Mouse (Mus musculus): ENCODE results near the gene 9130019O22Rik. TPM values are rescaled to one million over a fixed set of nuclear protein-coding genes. Genes with fewer than 3 reads are reported as not detected.
"Not testable (repeated sequence)": the region's sequence is repeated elsewhere in the genome, so short reads cannot be mapped to it uniquely, and the experiment has no call there.

Gene 9130019O22Rik
- polyA plus RNA-seq, 1 experiment, result 1.4 TPM

- H3K4me3 ChIP-seq (ENCODE audit: insufficient read depth, low read depth, low read length), result peak within 1 kb of the TSS; percentile 97
- H3K27ac ChIP-seq (replicated peaks; ENCODE audit: low read depth, low read length), result peak within 1 kb of the TSS; percentile 81
- peaks cover 8% of the 10 kb centered on the region for H3K4me1 ChIP-seq (ENCODE audit: control insufficient read depth, insufficient read depth, insufficient read length, low read length)
These were observed 6.4 kb upstream of the 9130019O22Rik start, which contains the start of gene E430018J23Rik for GRCm38 (mm10) chr7:127393157-127393943. Gene E430018J23Rik (minus strand): TSS chr7:127393629.

GRCm38 (mm10) chr7:127392251-127392824 lies 5.4 kb upstream of the 9130019O22Rik start:
- Histone ChIP-seq H3K4me3 (ENCODE audit: insufficient read depth, low read depth, low read length) (peak overlapping the region; percentile 97), H3K4me1 (ENCODE audit: control insufficient read depth, insufficient read depth, insufficient read length, low read length) (peaks cover 8% of the 10 kb centered on the region), H3K27ac (replicated peaks; ENCODE audit: low read depth, low read length) (no peak overlapping the region)

GRCm38 (mm10) chr7:127391538-127391937 lies 4.6 kb upstream of the 9130019O22Rik start:
- Histone ChIP-seq H3K27ac (replicated peaks; ENCODE audit: low read depth, low read length) (no peak overlapping the region), H3K4me3 (ENCODE audit: insufficient read depth, low read depth, low read length) (no peak overlapping the region), H3K4me1 (ENCODE audit: control insufficient read depth, insufficient read depth, insufficient read length, low read length) (peaks cover 8% of the 10 kb centered on the region)

GRCm38 (mm10) chr7:127390306-127390705 lies 3.3 kb upstream of the 9130019O22Rik start:
- Histone ChIP-seq H3K27ac (replicated peaks; ENCODE audit: low read depth, low read length) (no peak overlapping the region), H3K4me3 (ENCODE audit: insufficient read depth, low read depth, low read length) (no peak overlapping the region), H3K4me1 (ENCODE audit: control insufficient read depth, insufficient read depth, insufficient read length, low read length) (peaks cover 9% of the 10 kb centered on the region)

- H3K27ac ChIP-seq (replicated peaks; ENCODE audit: low read depth, low read length); H3K4me3 ChIP-seq (ENCODE audit: insufficient read depth, low read depth, low read length); H3K4me1 ChIP-seq (ENCODE audit: control insufficient read depth, insufficient read depth, insufficient read length, low read length): not testable (repeated sequence)
These were observed 1.2 kb upstream of the 9130019O22Rik start for GRCm38 (mm10) chr7:127388201-127388600.

GRCm38 (mm10) chr7:127385560-127385959 lies 1.4 kb downstream of the 9130019O22Rik start:
- not testable (repeated sequence) for H3K4me1 ChIP-seq (ENCODE audit: control insufficient read depth, insufficient read depth, insufficient read length, low read length); H3K27ac ChIP-seq (replicated peaks; ENCODE audit: low read depth, low read length)
- 0 out of 2 replicates have a peak overlapping the region, but pooled peaks have one; percentile 83 for H3K4me3 ChIP-seq (ENCODE audit: insufficient read depth, low read depth, low read length)

- no peak overlapping the region for H3K27ac ChIP-seq (replicated peaks; ENCODE audit: low read depth, low read length)
- H3K4me3 ChIP-seq (ENCODE audit: insufficient read depth, low read depth, low read length), result no peak overlapping the region
- H3K4me1 ChIP-seq (ENCODE audit: control insufficient read depth, insufficient read depth, insufficient read length, low read length), result no peaks in the 10 kb centered on the region
These were observed 8.6 kb downstream of the 9130019O22Rik start for GRCm38 (mm10) chr7:127378310-127378921.

GRCm38 (mm10) chr7:127375271-127376245 lies 11.4 kb downstream of the 9130019O22Rik start, which contains the start of gene Zfp747:
Gene Zfp747 (minus strand): TSS chr7:127376050.
- Histone ChIP-seq H3K4me3 (ENCODE audit: insufficient read depth, low read depth, low read length) (peak within 1 kb of the TSS; percentile 97), H3K27ac (replicated peaks; ENCODE audit: low read depth, low read length) (peak within 1 kb of the TSS; percentile 90)
- H3K4me1 ChIP-seq (ENCODE audit: control insufficient read depth, insufficient read depth, insufficient read length, low read length), result not testable (repeated sequence)

DNA sequence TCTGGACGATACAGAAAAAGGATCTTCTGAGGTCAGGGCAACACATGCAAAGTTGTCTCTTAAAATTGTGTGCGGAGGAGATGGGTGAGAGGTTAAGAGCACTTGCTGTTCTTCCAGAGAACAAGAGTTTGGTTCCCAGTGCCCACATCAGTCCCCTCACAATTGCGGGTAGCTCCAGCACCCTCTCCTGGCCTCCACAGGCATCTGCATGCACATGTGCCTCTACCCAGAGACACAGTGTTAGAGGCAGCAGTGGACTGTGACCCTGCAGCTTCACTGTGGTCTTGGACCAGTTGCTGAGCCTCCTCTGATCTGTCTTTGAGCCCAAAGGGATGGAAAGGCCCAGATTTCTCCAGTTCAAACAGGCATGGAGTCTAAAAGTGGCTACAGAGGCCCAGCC lies 15.1 kb downstream of the 9130019O22Rik start:
- H3K4me3 ChIP-seq (ENCODE audit: insufficient read depth, low read depth, low read length); H3K4me1 ChIP-seq (ENCODE audit: control insufficient read depth, insufficient read depth, insufficient read length, low read length); H3K27ac ChIP-seq (replicated peaks; ENCODE audit: low read depth, low read length): not testable (repeated sequence)

DNA sequence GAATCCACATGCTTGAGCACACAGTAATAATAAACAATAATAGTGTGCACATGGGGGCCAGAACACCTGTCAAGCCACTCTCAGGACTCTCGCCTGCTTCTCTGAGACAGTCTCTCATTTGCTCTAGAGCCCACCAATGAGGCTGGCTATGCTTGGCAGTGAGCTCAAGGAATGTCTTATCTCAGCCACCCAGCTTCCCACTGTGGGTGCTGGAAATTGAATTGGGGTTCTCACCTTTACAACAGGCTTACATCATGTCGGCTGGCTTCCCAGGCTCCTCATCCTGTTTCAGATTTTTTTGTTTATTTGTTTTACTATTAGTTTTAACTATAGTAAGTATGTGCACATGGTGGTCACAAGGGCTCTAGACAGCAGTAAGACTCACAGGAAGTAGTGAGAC lies 15.8 kb downstream of the 9130019O22Rik start:
- Histone ChIP-seq H3K27ac (replicated peaks; ENCODE audit: low read depth, low read length) (no peak overlapping the region), H3K4me3 (ENCODE audit: insufficient read depth, low read depth, low read length) (no peak overlapping the region), H3K4me1 (ENCODE audit: control insufficient read depth, insufficient read depth, insufficient read length, low read length) (no peaks in the 10 kb centered on the region)

GRCm38 (mm10) chr7:127366249-127366648 lies 20.7 kb downstream of the 9130019O22Rik start:
- no peaks in the 10 kb centered on the region for H3K4me1 ChIP-seq (ENCODE audit: control insufficient read depth, insufficient read depth, insufficient read length, low read length)
- H3K4me3 ChIP-seq (ENCODE audit: insufficient read depth, low read depth, low read length), result no peak overlapping the region
- H3K27ac ChIP-seq (replicated peaks; ENCODE audit: low read depth, low read length), result no peak overlapping the region

- Histone ChIP-seq H3K27ac (replicated peaks; ENCODE audit: low read depth, low read length) (no peak overlapping the region), H3K4me1 (ENCODE audit: control insufficient read depth, insufficient read depth, insufficient read length, low read length) (no peaks in the 10 kb centered on the region), H3K4me3 (ENCODE audit: insufficient read depth, low read depth, low read length) (peak overlapping the region; percentile 18)
These were observed 22.8 kb downstream of the 9130019O22Rik start for GRCm38 (mm10) chr7:127364166-127364565.

DNA sequence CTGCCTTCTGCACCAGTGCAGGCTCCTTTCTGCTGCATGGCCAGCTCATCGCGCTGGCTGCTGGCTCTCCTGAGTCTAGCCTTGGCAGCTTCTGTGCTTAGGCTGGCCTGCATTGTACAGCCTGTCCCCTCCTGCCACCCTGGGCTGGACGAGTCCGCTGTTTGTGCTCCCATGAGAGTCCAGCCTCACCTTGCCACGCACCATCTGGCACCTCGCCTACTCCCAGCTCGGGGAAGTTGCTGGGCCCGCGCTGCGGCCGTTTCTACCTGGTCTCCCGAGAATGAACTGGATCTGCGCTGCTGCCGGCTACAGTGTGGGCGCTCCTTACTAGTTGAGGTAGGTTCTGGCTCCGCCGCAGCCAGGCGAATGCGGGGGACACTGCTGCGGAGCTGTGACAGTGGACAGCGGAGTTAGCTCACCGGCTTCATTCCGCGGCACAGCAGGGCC lies 23.5 kb downstream of the 9130019O22Rik start:
- no peaks in the 10 kb centered on the region for H3K4me1 ChIP-seq (ENCODE audit: control insufficient read depth, insufficient read depth, insufficient read length, low read length)
- H3K27ac ChIP-seq (replicated peaks; ENCODE audit: low read depth, low read length), result no peak overlapping the region
- H3K4me3 ChIP-seq (ENCODE audit: insufficient read depth, low read depth, low read length), result peak overlapping the region; percentile 18

DNA sequence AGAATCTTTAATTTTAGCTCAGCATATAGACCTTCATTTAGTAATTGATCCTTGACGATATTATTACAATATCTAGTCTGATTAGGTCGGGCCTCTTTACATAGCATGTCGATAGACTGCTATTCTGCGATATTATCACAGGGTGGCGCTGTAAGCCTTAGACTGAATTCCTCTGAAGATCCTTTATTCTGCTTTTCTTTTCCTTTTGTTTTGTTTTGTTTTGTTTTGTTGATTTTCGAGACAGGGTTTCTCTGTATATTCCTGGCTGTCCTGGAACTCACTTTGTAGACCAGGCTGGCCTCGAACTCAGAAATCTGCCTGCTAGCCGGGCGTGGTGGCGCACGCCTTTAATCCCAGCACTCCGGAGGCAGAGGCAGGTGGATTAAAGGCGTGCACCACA lies 24.5 kb downstream of the 9130019O22Rik start:
- peak overlapping the region; percentile 58 for H3K4me3 ChIP-seq (ENCODE audit: insufficient read depth, low read depth, low read length)
- not testable (repeated sequence) for H3K27ac ChIP-seq (replicated peaks; ENCODE audit: low read depth, low read length); H3K4me1 ChIP-seq (ENCODE audit: control insufficient read depth, insufficient read depth, insufficient read length, low read length)

Data from brown adipose tissue, adult 24 weeks (tissue).